9 mouse cellular contexts compared by ENCODE assay signal in the genomic region with DNA sequence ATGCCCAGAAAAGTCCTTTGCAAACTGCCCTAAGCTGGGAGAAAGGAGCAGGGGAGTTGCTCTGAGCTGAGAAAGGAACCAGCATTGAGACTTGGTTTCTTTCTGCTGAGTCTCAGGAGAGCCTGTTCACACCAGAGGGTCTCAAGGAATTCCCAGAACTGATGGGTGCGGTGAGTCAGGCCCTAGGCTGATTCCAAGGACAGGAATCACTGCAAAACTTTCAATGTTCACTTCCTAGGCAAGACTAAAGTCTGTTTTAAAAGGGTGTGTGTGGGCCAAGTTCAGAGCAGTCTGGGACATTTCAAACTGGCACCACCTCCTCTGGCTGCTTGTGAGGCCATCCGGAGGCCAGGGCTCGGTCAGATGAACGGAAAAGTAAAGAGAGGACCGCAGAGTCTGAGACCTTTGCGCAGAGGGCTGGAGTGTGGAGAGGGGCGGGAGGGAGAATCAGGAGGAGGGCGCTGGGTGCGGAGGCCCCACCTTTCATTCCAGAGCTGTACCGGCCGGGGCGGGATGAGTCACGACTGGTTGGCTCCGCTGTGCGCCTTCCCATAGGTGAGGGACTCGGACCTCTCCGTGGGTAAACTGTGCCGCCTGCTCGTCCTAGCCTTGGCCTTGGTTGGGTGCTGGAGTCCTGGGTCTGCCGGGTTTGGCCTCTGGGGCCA. TPM values are rescaled to one million over a fixed set of nuclear protein-coding genes. Genes with fewer than 3 reads are reported as not detected.
DNase-seq lines count a peak whose midpoint lies in the region; ATAC-seq and TF ChIP-seq lines count a peak whose summit lies in the region.
"Had no signal": no experiment of that assay in that cellular context is flagged by ENCODE, and none has a peak within 500 bp of the region (broad histone marks: within the 10 kb centered on the region; RNA-seq: fewer than 3 reads in every experiment).

No protein-coding gene starts in this region.

- H3K36me3 ChIP-seq in forebrain, embryonic 10.5 days (replicated peaks), result no peaks in the 10 kb centered on the region
- H3K36me3 ChIP-seq in forebrain, postnatal 0 days (ENCODE audit: insufficient read depth), result no peaks in the 10 kb centered on the region
- H3K36me3 ChIP-seq in limb, embryonic 12.5 days, result peaks cover 5% of the 10 kb centered on the region; the same call in 1 of the 2 replicates

- peaks cover 70% of the 10 kb centered on the region for H3K27me3 ChIP-seq in forebrain, embryonic 10.5 days (ENCODE audit: poor library complexity, severe bottlenecking)
- H3K27me3 ChIP-seq in forebrain, postnatal 0 days (ENCODE audit: insufficient read depth, low read length), result peaks cover 50% of the 10 kb centered on the region
- peaks cover 60% of the 10 kb centered on the region for H3K27me3 ChIP-seq in limb, embryonic 12.5 days

- peak overlapping the region; percentile 30; the same call in 1 of the 2 replicates for H3K27ac ChIP-seq in forebrain, embryonic 10.5 days
- no peak overlapping the region for H3K27ac ChIP-seq in forebrain, postnatal 0 days (ENCODE audit: low read depth, low read length)
- peak overlapping the region; percentile 56; the same call in 1 of the 2 replicates for H3K27ac ChIP-seq in limb, embryonic 12.5 days

- no peaks in the 10 kb centered on the region for H3K9me3 ChIP-seq in forebrain, embryonic 10.5 days
- no peaks in the 10 kb centered on the region for H3K9me3 ChIP-seq in forebrain, postnatal 0 days (ENCODE audit: low read length)
- no peaks in the 10 kb centered on the region for H3K9me3 ChIP-seq in limb, embryonic 12.5 days

- peak overlapping the region; percentile 44 for H3K4me3 ChIP-seq in forebrain, embryonic 10.5 days
- no peak overlapping the region for H3K4me3 ChIP-seq in forebrain, postnatal 0 days (ENCODE audit: low read depth, low read length)
- H3K4me3 ChIP-seq in limb, embryonic 12.5 days (replicated peaks), result peak overlapping the region; percentile 43

- H3K4me1 ChIP-seq in forebrain, embryonic 10.5 days, result peaks cover 31% of the 10 kb centered on the region
- H3K4me1 ChIP-seq in forebrain, postnatal 0 days (ENCODE audit: insufficient read depth), result no peaks in the 10 kb centered on the region
- H3K4me1 ChIP-seq in limb, embryonic 12.5 days (replicated peaks), result peaks cover 31% of the 10 kb centered on the region

- ATAC-seq in forebrain, postnatal 0 days, result no peak
- ATAC-seq in limb, embryonic 12.5 days (ENCODE audit: insufficient number of reproducible peaks, insufficient read depth, low FRiP score, low TSS enrichment, low read depth), result 0 out of 2 replicates have a peak, but pooled peaks have one; percentile 20
- ATAC-seq in neutrophil, adult 5-6 weeks (ENCODE audit: extremely low read depth, insufficient number of reproducible peaks, low FRiP score, poor library complexity, severe bottlenecking), result peak; percentile 29; the same call in 1 of the 2 replicates

- TF ChIP-seq CTCF in forebrain, postnatal 0 days (IDR thresholded peaks at IDR 0.05; ENCODE audit: low read depth), result no peak

- no peak overlapping the region for H3K4me2 ChIP-seq in forebrain, postnatal 0 days (ENCODE audit: low read depth)
- peak overlapping the region; percentile 77 for H3K4me2 ChIP-seq in limb, embryonic 12.5 days

- intact Hi-C loops in heart, postnatal 25 days (cut with DNase I), result no loop called here

- peak; percentile 27 for DNase-seq in forebrain, embryonic 10.5 days (ENCODE audit: extremely low spot score, low spot score)
- DNase-seq in forebrain, postnatal 0 days, result no peak
- DNase-seq in adrenal gland, postnatal 14 days, result peak; percentile 71
- peak; percentile 13 for DNase-seq in heart, postnatal 25 days (ENCODE audit: low spot score)
- no peak for DNase-seq in layer of hippocampus, adult 9-10 months (ENCODE audit: low spot score)
- DNase-seq in left cerebral cortex, adult 8-10 months (ENCODE audit: low spot score in 2 of 2), result no peak

- 3% methylated on average over 20 of the region's 20 CpGs for WGBS in forebrain, embryonic 10.5 days
- 4% methylated on average over 20 of the region's 20 CpGs for WGBS in forebrain, postnatal 0 days
- 3% methylated on average over 20 of the region's 20 CpGs for WGBS in limb, embryonic 12.5 days

- H3K9ac ChIP-seq in forebrain, postnatal 0 days, result no peak overlapping the region
- peak overlapping the region; percentile 55 for H3K9ac ChIP-seq in limb, embryonic 12.5 days (replicated peaks)

RNA-seq across cellular contexts. Expression of gene Mpzl2, which starts 2.6 kb away (rescaled TPM):
- 3.2 and 3.5 TPM in 2 replicates for polyA plus RNA-seq in forebrain, embryonic 10.5 days (2016; fragmentation: Nextera tagmentation; extraction: Ambion mirVana)
- 2.2 and 4.6 TPM in 2 replicates for total RNA-seq in forebrain, postnatal 0 days (2014; rRNA removed)
- polyA plus RNA-seq in forebrain, postnatal 0 days (2015; fragmentation: Nextera tagmentation; extraction: Ambion mirVana), result 2.0 and 2.3 TPM in 2 replicates
- 13.0 and 15.3 TPM in 2 replicates for total RNA-seq in adrenal gland, postnatal 14 days (2021)
- 1 to 10 TPM in 1 of 2 experiments, under 1 TPM in 1; 0.81 to 1.0 TPM for total RNA-seq in heart, postnatal 25 days (2021)
- polyA plus RNA-seq in limb, embryonic 12.5 days (2016; fragmentation: Nextera tagmentation; extraction: Ambion mirVana), result 12.7 and 16.8 TPM in 2 replicates
- total RNA-seq in neutrophil, adult 5-6 weeks (2017), result 0.23 and 0.49 TPM in 2 replicates
- 1 to 10 TPM; 1.4 to 1.8 (median 1.6) TPM for total RNA-seq in left cerebral cortex, adult 8-10 months (2022)
- polyA plus RNA-seq: C2C12 had no signal

RNA-seq across cellular contexts. Expression of gene Mpzl3, which starts 12.8 kb away (rescaled TPM):
- 2.3 and 2.7 TPM in 2 replicates for polyA plus RNA-seq in forebrain, embryonic 10.5 days (2016; fragmentation: Nextera tagmentation; extraction: Ambion mirVana)
- 1.8 and 3.7 TPM in 2 replicates for total RNA-seq in forebrain, postnatal 0 days (2014; rRNA removed)
- 0.62 and 1.1 TPM in 2 replicates for polyA plus RNA-seq in forebrain, postnatal 0 days (2015; fragmentation: Nextera tagmentation; extraction: Ambion mirVana)
- total RNA-seq in adrenal gland, postnatal 14 days (2021), result 5.2 and 7.7 TPM in 2 replicates
- 1 to 10 TPM; 1.5 to 2.6 TPM for total RNA-seq in heart, postnatal 25 days (2021)
- polyA plus RNA-seq in limb, embryonic 12.5 days (2016; fragmentation: Nextera tagmentation; extraction: Ambion mirVana), result 2.3 and 2.5 TPM in 2 replicates
- 49.8 and 51.6 TPM in 2 replicates for total RNA-seq in neutrophil, adult 5-6 weeks (2017)
- total RNA-seq in left cerebral cortex, adult 8-10 months (2022), result 1 to 10 TPM; 4.0 to 5.7 (median 5.0) TPM

RNA-seq across cellular contexts. Expression of gene Cd3e, which starts 32.8 kb away (rescaled TPM):
- polyA plus RNA-seq in forebrain, embryonic 10.5 days (2016; fragmentation: Nextera tagmentation; extraction: Ambion mirVana), result not detected in 2 replicates
- not detected in 2 replicates for total RNA-seq in forebrain, postnatal 0 days (2014; rRNA removed)
- 0.19 TPM in 1 of 2 replicates, not detected in the other for polyA plus RNA-seq in forebrain, postnatal 0 days (2015; fragmentation: Nextera tagmentation; extraction: Ambion mirVana)
- total RNA-seq in adrenal gland, postnatal 14 days (2021), result 1.8 and 19.1 TPM in 2 replicates
- total RNA-seq in heart, postnatal 25 days (2021), result under 1 TPM; 0.36 to 0.57 TPM
- polyA plus RNA-seq in limb, embryonic 12.5 days (2016; fragmentation: Nextera tagmentation; extraction: Ambion mirVana), result 0.14 TPM in 1 of 2 replicates, not detected in the other
- total RNA-seq in neutrophil, adult 5-6 weeks (2017), result 14.1 and 18.3 TPM in 2 replicates
- total RNA-seq in left cerebral cortex, adult 8-10 months (2022), result under 1 TPM in 1 of 4 experiments, not detected in 3; 0.19 TPM
- polyA plus RNA-seq: C2C12 had no signal

RNA-seq across cellular contexts. Expression of gene Jaml, which starts 36.8 kb away (rescaled TPM):
- 0.52 and 0.54 TPM in 2 replicates for polyA plus RNA-seq in forebrain, embryonic 10.5 days (2016; fragmentation: Nextera tagmentation; extraction: Ambion mirVana)
- total RNA-seq in forebrain, postnatal 0 days (2014; rRNA removed), result 0.23 TPM in 1 of 2 replicates, not detected in the other
- polyA plus RNA-seq in forebrain, postnatal 0 days (2015; fragmentation: Nextera tagmentation; extraction: Ambion mirVana), result 0.16 and 0.19 TPM in 2 replicates
- total RNA-seq in adrenal gland, postnatal 14 days (2021), result 1.0 and 3.4 TPM in 2 replicates
- total RNA-seq in heart, postnatal 25 days (2021), result under 1 TPM; 0.26 to 0.84 TPM
- polyA plus RNA-seq in limb, embryonic 12.5 days (2016; fragmentation: Nextera tagmentation; extraction: Ambion mirVana), result 0.99 and 1.00 TPM in 2 replicates
- total RNA-seq in neutrophil, adult 5-6 weeks (2017), result 282 and 323 TPM in 2 replicates
- total RNA-seq in left cerebral cortex, adult 8-10 months (2022), result 1 to 10 TPM in 2 of 4 experiments, under 1 TPM in 1, not detected in 1; 0.74 to 1.5 (median 1.4) TPM
- polyA plus RNA-seq: C2C12 had no signal

Comparison
In these comparisons a context has a peak if more than half of its experiments do, and no peak if none do; other contexts are left out.
1. DNase-seq: peak in forebrain, embryonic 10.5 days (single experiment), adrenal gland, postnatal 14 days (single experiment) and heart, postnatal 25 days (single experiment); none in forebrain, postnatal 0 days (single experiment), layer of hippocampus, adult 9-10 months (single experiment) and left cerebral cortex, adult 8-10 months (0 of 2).